Mouse (Mus musculus) forebrain, embryonic 15.5 days (tissue): ENCODE data around the gene St6galnac4. TPM values are rescaled to one million over a fixed set of nuclear protein-coding genes. Genes with fewer than 3 reads are reported as not detected.
A peak's percentile ranks its signal among the peaks of the same experiment; 100 is the strongest.

Source experiments
- ATAC-seq: fragments of 200-750 bp; cut with Nextera tagmentation; replicated peaks from 2 replicates; pipeline ENCODE4 v1.8.0; 2017; ENCODE audit warnings: mild to moderate bottlenecking, moderate TSS enrichment, moderate library complexity
- H3K27ac ChIP-seq: fragments of 300-500 bp; sonication (generic); replicated peaks from 2 replicates; pipeline ENCODE4 v1.5.1; 2015; ENCODE audit warnings: mild to moderate bottlenecking, inconsistent platforms
- H3K27me3 ChIP-seq: fragments of 300-500 bp; sonication (generic); 2 replicates; pipeline ENCODE4 v1.6.1; 2015; ENCODE audit warnings: inconsistent platforms
- H3K36me3 ChIP-seq: fragments of 300-500 bp; sonication (generic); 2 replicates; pipeline ENCODE4 v1.6.1; 2015; ENCODE audit warnings: mild to moderate bottlenecking, inconsistent platforms
- H3K4me1 ChIP-seq: fragments of 300-500 bp; sonication (generic); 2 replicates; pipeline ENCODE4 v1.6.1; 2015; ENCODE audit warnings: inconsistent platforms
- H3K4me2 ChIP-seq: fragments of 300-500 bp; sonication (generic); replicated peaks from 2 replicates; pipeline ENCODE4 v1.6.1; 2015; ENCODE audit warnings: mild to moderate bottlenecking, inconsistent platforms
- H3K4me3 ChIP-seq: fragments of 300-500 bp; sonication (generic); 2 replicates; pipeline ENCODE4 v1.5.1; 2015; ENCODE audit warnings: mild to moderate bottlenecking, inconsistent platforms
- H3K9ac ChIP-seq: fragments of 300-500 bp; sonication (generic); replicated peaks from 2 replicates; pipeline ENCODE4 v1.6.1; 2015; ENCODE audit warnings: mild to moderate bottlenecking, inconsistent platforms
- H3K9me3 ChIP-seq: fragments of 300-500 bp; sonication (generic); 2 replicates; pipeline ENCODE4 v1.6.1; 2016; ENCODE audit warnings: inconsistent platforms
- WGBS: fragments of 180-500 bp; shearing (Covaris S2); methylation state at CpG from one replicate; pipeline ENCODE4 v1.1.7; 2015; ENCODE audit warnings: mixed read lengths; 5-methylcytosine and 5-hydroxymethylcytosine counted together
- polyA plus RNA-seq: library from polyadenylated mRNA; unstranded; fragments of >200 nt; fragmentation: Nextera tagmentation; extraction: Ambion mirVana; gene quantifications from 2 replicates; pipeline ENCODE4 v1.2.1, GENCODE M21; 2015

The St6galnac4 gene
- polyA plus RNA-seq, 1 experiment from 2014 or later = 26.4 TPM

GRCm38 (mm10) chr2:32625212-32625872 lies 38.4 kb downstream of the St6galnac4 start:
- Histone ChIP-seq H3K36me3 (no peaks in the 10 kb centered on the region), H3K27ac (peak overlapping the region; percentile 85), H3K4me2 (peak overlapping the region; percentile 58), H3K9me3 (no peaks in the 10 kb centered on the region), H3K4me1 (peaks cover 55% of the 10 kb centered on the region), H3K9ac (peak overlapping the region; percentile 60), H3K27me3 (no peaks in the 10 kb centered on the region), H3K4me3 (peak overlapping the region; percentile 42)
- ATAC-seq = peak; percentile 77
- WGBS = 2% methylated on average over 13 of the region's 13 CpGs

DNA sequence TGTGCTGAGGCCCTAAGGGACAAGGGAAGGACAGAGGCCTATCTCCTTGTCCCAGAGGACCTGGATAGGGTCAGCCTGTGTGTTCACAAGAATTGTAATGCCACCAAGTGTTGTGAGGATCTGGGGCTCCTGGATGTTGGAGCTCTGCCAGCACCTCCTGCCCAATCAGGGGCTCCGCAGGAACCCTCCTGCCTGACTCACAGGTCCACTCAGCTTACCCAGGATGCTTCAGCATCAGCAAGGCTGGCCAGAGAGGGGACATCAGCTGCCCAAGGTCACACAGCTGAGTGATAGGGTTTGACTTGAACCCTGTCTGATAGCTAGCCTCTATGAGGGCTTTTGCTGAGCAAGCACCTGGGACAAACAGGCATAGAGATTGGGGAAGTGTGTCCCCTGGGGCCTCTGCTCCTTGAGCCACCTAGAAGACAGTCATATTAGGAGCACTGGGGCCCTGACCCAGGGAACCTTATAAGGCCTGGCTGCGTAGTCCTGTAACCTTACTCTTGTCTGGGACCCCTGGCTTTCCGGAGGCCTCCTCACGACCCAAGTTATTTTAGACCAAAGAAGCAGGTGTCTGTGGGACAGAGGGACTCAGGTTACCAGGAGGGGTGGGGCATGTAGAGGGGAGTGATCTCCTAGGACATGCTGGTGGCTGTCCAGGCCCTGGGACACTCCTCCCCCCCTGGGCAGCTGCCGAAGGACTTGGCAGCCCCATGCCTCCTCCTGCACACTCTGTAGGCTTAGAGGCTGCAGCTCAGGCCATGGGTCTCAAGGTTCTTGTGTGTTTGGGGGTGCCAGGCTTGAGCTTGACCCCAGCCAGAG lies 39.2 kb downstream of the St6galnac4 start:
- 0 out of 2 replicates have a peak, but pooled peaks have one; percentile 5 for ATAC-seq
- H3K36me3 ChIP-seq = no peaks in the 10 kb centered on the region; the same call in 1 of the 2 replicates
- WGBS = 58% methylated on average over 5 of the region's 5 CpGs
- H3K9me3 ChIP-seq = no peaks in the 10 kb centered on the region
- H3K27me3 ChIP-seq = no peaks in the 10 kb centered on the region
- peak overlapping the region; percentile 85 for H3K27ac ChIP-seq
- H3K4me3 ChIP-seq = peak overlapping the region; percentile 42
- H3K9ac ChIP-seq = peak overlapping the region; percentile 60
- peak overlapping the region; percentile 58 for H3K4me2 ChIP-seq
- H3K4me1 ChIP-seq = peaks cover 52% of the 10 kb centered on the region

GRCm38 (mm10) chr2:32627266-32628043 lies 40.6 kb downstream of the St6galnac4 start:
- Histone ChIP-seq H3K4me3 (no peak overlapping the region), H3K9ac (no peak overlapping the region), H3K4me1 (peaks cover 47% of the 10 kb centered on the region), H3K4me2 (no peak overlapping the region), H3K9me3 (no peaks in the 10 kb centered on the region), H3K27ac (0 out of 2 replicates have a peak overlapping the region, but pooled peaks have one; percentile 18), H3K36me3 (no peaks in the 10 kb centered on the region; the same call in 1 of the 2 replicates), H3K27me3 (no peaks in the 10 kb centered on the region)
- WGBS = 69% methylated on average over 20 of the region's 20 CpGs
- no peak for ATAC-seq

- Histone ChIP-seq H3K4me1 (peaks cover 47% of the 10 kb centered on the region), H3K9ac (no peak overlapping the region), H3K27ac (peak overlapping the region; percentile 28), H3K4me2 (no peak overlapping the region), H3K9me3 (no peaks in the 10 kb centered on the region), H3K36me3 (no peaks in the 10 kb centered on the region; the same call in 1 of the 2 replicates), H3K27me3 (no peaks in the 10 kb centered on the region), H3K4me3 (no peak overlapping the region)
- 61% methylated on average over 4 of the region's 4 CpGs for WGBS
- no peak for ATAC-seq
These were observed 41.2 kb downstream of the St6galnac4 start for GRCm38 (mm10) chr2:32628044-32628550.

DNA sequence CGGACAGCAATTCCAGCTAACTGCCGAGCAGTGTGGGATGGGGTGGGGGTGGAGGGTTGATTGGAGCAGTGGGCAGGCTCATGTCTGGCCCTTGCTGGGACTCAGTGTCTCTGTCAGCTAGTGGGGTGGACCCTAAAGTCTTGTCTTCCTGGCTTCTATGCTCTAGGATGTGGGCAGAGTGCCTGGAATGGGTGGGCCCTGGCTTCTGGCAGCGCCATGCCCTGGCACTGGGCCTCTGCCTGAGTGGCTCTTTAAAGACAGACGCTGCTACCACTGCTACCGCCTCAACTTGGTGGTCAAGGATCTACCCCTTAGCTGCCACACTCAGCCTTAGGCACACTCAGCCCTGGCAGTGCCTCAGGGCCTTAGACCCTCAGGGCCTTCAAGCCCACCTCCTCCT lies 41.8 kb downstream of the St6galnac4 start:
- Histone ChIP-seq H3K27ac (peak overlapping the region; percentile 28), H3K4me3 (no peak overlapping the region), H3K9me3 (no peaks in the 10 kb centered on the region), H3K36me3 (peaks cover 2% of the 10 kb centered on the region; the same call in 1 of the 2 replicates), H3K4me2 (peak overlapping the region; percentile 14; the same call in 1 of the 2 replicates), H3K4me1 (peaks cover 47% of the 10 kb centered on the region), H3K9ac (no peak overlapping the region), H3K27me3 (no peaks in the 10 kb centered on the region)
- no peak; the same call in 1 of the 2 replicates for ATAC-seq
- 20% methylated on average over 5 of the region's 5 CpGs for WGBS

DNA sequence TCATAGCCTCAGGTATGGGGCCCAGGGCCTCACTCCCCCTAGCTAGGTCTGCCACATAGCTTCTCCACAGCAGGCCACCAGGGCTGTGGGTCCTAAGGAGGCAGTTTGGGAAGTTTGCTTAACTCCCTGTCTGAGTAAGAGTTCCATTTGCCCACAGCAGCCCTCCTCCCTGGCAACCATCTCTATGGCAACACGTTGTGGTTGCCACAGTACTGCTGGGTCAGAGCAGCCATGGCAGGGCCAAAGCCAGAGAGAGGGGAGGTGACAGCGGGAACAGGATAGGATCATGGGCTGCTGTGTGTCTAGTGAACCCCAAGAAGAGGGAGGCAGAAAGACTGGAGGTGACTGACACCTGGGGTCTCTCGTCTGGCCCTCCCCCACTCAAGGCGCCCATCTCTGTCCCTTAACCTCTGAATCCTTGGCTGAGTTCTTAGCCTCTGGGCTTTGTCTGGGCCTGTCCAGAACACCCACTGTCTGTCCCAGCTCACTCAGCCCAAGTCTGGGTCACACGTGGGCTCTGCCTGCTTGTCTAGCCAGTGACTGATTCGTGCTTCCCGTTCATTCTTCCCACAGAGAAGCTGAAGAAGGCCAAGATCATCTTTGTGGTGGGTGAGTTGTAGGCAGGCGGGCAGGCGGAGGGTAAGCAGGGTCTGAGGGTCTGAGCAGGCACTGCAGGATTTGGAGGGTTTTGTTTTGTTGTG lies 42.5 kb downstream of the St6galnac4 start:
- Histone ChIP-seq H3K4me1 (peaks cover 47% of the 10 kb centered on the region), H3K27me3 (no peaks in the 10 kb centered on the region), H3K27ac (peak overlapping the region; percentile 28; the same call in 1 of the 2 replicates), H3K9ac (no peak overlapping the region), H3K4me2 (peak overlapping the region; percentile 14), H3K36me3 (peaks cover 6% of the 10 kb centered on the region; the same call in 1 of the 2 replicates), H3K4me3 (no peak overlapping the region), H3K9me3 (no peaks in the 10 kb centered on the region)
- 27% methylated on average over 9 of the region's 9 CpGs for WGBS
- ATAC-seq = peak; percentile 47

DNA sequence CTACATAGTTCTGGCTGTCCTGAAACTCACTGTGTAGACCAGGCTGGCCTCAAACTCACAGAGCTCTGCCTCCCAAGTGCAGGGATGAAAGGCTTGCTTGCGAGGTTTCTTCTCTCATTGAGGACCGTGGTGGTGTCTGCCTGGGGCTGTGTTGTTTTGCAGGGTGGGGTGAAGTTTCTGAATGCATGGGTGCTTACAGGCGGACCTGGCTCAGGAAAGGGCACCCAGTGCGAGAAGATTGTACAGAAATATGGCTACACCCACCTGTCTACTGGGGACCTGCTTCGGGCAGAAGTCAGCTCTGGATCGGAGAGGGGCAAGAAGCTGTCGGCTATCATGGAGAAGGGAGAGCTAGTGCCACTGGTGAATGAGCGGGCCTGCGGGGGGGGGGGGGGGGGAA lies 43.1 kb downstream of the St6galnac4 start:
- Histone ChIP-seq H3K27me3 (no peaks in the 10 kb centered on the region), H3K4me3 (no peak overlapping the region), H3K9ac (no peak overlapping the region), H3K27ac (no peak overlapping the region), H3K4me1 (peaks cover 41% of the 10 kb centered on the region), H3K9me3 (no peaks in the 10 kb centered on the region), H3K36me3 (peaks cover 6% of the 10 kb centered on the region; the same call in 1 of the 2 replicates), H3K4me2 (no peak overlapping the region)
- ATAC-seq = no peak
- WGBS = 66% methylated on average over 7 of the region's 9 CpGs

DNA sequence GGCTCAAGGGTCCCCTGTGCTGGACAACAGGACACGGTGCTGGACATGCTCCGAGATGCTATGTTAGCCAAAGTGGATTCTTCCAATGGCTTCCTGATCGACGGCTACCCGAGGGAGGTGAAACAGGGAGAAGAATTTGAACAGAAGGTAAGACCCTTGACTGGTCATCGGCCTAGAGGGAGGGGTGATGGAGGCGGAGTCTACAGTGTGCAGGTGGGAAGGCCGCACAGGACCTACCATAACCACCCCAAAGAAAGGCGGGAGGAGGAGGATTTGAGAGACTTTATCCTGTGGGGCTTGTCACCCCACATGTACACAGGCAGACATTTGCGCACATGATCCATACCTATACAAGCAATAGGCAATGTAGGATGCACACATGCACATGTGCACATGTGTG lies 44.2 kb downstream of the St6galnac4 start:
- WGBS = 86% methylated on average over 10 of the region's 10 CpGs
- Histone ChIP-seq H3K4me2 (no peak overlapping the region), H3K27ac (no peak overlapping the region), H3K9me3 (no peaks in the 10 kb centered on the region), H3K4me3 (no peak overlapping the region), H3K4me1 (peaks cover 31% of the 10 kb centered on the region), H3K36me3 (peaks cover 6% of the 10 kb centered on the region; the same call in 1 of the 2 replicates), H3K27me3 (no peaks in the 10 kb centered on the region), H3K9ac (no peak overlapping the region)
- ATAC-seq = no peak

DNA sequence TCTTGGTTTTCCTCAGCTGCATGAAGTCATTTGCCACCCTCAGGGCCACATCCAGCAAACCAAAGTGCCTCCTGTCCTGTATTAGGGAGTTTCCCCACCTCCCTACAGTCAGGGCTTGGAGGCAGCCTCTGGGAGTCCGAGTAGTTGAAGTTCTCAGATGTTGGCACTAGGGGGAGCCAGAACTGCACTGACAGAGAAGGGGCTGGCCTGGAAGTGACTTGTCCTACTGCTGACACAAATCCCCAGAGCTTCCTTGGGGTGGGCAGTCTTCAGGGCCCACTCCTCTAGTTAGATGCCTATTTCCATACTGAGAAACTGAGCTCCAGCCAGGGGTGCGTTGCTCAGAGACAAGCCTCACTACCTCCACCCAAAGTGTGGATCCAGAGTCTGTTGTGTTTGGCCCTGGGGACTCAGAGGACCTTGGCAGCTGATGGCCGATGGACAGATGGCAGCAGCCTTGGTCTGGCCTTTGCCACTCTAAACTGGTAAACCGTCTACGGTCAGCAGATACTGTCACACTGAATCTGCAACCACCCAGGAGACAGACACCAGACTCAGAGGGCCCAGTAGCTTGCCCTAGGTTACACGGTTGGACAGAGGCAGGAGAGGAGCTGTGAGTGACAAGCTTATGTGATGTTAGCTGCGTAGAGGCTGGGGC lies 45.0 kb downstream of the St6galnac4 start:
- no peak overlapping the region for H3K27ac ChIP-seq
- peak; percentile 14; the same call in 1 of the 2 replicates for ATAC-seq
- H3K4me2 ChIP-seq = no peak overlapping the region
- H3K9ac ChIP-seq = no peak overlapping the region
- H3K9me3 ChIP-seq = no peaks in the 10 kb centered on the region
- WGBS = 57% methylated on average over 7 of the region's 7 CpGs
- H3K4me1 ChIP-seq = peaks cover 23% of the 10 kb centered on the region
- H3K27me3 ChIP-seq = no peaks in the 10 kb centered on the region
- peaks cover 6% of the 10 kb centered on the region; the same call in 1 of the 2 replicates for H3K36me3 ChIP-seq
- H3K4me3 ChIP-seq = no peak overlapping the region

- no peak for ATAC-seq
- Histone ChIP-seq H3K9me3 (no peaks in the 10 kb centered on the region), H3K4me2 (no peak overlapping the region), H3K27ac (no peak overlapping the region), H3K4me3 (no peak overlapping the region), H3K36me3 (peaks cover 6% of the 10 kb centered on the region; the same call in 1 of the 2 replicates), H3K9ac (no peak overlapping the region), H3K27me3 (no peaks in the 10 kb centered on the region), H3K4me1 (peaks cover 10% of the 10 kb centered on the region)
- WGBS = 77% methylated on average over 5 of the region's 5 CpGs
These were observed 46.8 kb downstream of the St6galnac4 start for GRCm38 (mm10) chr2:32633660-32634059.
